Mouse (Mus musculus): ENCODE data around the gene Fus.

The Fus gene

GRCm38 (mm10) chr7:127946470-127947023 is 20.7 kb upstream of the Fus start, which contains the start of gene Prss36:
Prss36 (minus strand) TSS chr7:127946725.
- no peak for DNase-seq

GRCm38 (mm10) chr7:127952864-127953581 is 14.2 kb upstream of the Fus start:
- DNase-seq, result no peak

DNA sequence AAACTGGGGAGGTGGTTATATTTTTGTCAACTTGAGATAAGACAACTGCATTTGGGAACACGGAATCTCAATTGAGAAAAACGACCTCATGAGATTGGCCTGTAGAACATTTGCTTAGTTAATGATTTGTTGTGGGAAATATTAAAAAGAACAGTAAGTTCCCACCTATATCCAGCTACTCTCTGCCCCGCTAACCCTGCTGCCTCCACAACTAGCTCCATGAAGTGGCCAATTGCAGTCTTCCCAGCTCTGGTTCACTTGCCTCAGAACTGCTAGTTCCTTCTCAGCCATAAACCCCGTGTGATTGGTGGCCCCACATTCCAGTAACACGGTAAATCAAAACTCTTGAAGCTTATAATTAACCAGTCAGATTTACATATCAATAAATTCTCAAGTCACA is 7.9 kb upstream of the Fus start:
- DNase-seq, result no peak

GRCm38 (mm10) chr7:127966371-127966918 is 812 bp upstream of the Fus start:
- peak in 1 of 2 experiments; percentile 45 for DNase-seq

DNA sequence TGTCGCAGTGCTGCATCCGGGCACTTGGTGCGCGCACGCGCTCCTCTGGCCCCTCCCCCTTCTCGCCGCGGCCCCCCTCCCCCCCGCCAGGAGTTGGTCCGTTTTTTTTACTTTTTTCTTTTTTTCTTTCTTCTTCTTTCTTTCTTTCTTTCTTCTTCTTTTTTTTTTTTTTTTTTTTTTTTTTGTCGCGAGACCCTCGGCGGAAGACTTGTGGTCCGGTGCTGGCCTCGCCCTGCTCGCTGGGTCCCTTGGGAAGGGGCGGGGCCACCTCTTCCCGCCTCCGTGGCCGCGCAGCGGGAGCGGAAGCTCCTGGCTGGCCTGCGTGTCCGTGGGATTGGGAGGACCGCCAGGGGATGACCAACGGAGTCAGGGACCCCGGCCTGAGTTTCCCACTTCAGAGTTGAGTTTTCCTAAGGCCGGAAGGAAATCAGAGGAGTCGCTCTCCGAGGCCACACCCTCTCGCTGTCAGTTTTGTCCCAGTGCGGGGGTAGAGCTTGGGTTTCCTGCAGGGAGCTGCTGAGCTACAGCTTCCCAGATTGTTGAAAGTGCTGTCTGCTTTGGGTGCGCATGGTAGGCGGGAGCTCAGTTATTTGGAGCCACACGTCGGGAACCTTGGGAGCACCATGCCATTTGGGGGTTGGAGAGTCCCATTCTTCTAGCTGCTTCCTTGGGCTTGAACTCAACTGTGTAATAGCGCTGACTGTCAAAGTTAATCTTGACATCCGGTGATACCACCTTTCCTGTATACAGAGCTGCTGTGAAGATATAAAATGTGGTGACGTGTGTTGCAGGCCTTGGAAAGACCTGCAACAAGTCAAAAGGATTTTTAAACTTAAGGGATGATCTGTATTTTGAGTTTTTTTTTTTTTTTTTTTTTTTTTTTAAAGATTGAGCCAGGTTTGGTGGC is 918 bp downstream of the Fus start:
- DNase-seq, result peak; percentile 88 to 92

GRCm38 (mm10) chr7:127974413-127974930 is 7.2 kb downstream of the Fus start:
- no peak for DNase-seq

DNA sequence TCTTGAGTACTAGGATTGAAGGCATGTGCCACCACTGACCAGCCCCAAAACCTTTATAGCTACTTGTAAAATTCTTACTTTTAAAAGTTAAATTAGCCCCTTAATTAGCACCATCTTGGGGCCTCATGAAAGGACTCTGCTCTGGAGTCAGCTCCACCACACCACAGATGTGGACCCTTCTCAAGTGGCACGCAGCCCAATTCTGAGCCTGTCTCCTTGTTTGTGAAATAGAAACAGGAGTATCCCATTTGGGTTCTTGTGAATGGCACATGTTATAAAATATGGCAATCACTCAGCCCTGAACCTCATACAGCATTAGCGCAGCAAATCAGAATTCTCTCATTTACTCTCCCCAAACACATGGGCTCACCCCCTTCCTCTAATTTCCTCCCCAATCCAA is 11.6 kb downstream of the Fus start:
- no peak for DNase-seq

DNA sequence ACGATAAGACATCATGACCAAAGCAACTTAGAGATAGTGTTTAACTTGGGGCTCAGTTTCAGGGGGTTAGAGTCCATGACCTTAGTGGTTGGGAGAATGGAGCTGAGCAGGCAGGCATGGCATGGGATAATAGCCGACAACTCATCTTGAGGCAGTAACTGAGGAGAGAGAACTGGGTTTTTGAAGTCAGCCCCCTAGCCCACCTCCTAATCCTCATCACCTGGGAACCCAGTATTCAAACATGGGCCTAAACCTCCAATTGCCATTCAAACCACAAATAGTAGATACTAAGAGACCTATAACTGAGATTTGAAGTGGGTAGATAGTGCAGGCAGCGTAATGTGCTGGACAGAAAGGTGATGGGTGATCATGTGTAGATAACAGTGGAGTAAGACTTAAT is 13.3 kb downstream of the Fus start:
- no peak for DNase-seq

DNA sequence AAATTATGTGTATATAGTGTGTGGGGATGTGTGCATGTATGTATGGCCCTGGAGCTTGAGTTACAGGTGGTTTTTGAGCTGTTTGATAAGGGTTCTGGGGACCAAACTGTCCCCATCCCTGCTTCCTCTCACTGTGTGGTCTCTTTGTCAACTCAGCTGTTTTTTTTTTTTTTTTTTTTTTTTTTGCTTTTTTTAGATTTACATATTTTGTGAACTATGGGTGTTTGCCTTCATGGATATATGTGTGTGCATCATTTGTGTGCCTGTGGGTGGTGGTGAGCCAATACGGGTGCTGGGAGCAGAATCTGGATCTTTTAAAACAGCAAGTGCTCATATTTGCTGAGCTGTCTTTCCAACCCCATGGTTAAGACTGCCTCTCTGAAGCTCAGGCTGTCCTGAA is 21.6 kb downstream of the Fus start:
- DNase-seq, result no peak

GRCm38 (mm10) chr7:127991643-127992487 is 24.6 kb downstream of the Fus start:
- DNase-seq, result peak; percentile 87 to 90

DNA sequence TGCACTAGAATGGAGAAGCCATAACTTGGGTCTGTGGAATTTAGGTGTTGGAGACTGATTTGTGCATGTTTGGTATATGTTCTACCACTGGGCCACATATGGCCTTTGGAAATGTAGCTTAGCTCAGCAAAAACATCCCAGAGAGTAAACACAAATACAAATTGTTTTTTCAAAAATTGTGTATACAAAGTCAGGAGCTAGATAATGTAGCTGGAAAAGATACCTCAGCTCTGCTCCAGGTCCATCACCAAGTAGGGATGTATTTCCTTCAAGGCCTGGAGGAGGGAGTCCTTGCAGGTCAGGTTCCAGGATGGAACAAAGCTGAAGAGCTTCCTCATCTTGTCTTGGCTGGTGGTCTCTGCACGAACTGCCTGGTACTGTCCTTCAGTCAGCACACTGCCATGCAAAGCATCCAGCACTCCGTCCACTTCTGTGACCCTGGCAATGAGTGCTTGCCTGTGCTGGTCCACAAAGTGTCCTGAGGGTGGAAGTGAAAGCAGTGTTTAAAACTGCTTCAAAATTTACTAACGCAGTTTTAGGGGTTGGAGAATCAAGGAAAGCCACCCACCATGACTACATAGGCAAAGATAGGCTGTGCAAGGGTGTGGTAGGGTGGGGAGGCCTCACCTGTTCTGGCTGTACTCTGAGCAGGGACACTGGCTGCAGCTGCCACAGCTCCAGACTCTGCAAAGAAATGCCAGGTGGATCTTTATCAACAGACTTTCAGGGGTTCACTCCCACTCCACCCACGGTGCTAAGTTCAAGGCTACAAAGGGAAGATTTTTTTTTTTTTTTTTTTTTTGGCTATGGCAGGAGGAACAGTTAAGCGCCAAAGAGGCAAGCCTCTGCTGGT is 25.5 kb downstream of the Fus start:
- DNase-seq, result no peak

- peak; percentile 30 to 35 for DNase-seq
Measured at GRCm38 (mm10) chr7:127993341-127993977, 26.2 kb downstream of the Fus start, which contains the start of gene Pycard. Pycard (minus strand) TSS chr7:127993867.

DNA sequence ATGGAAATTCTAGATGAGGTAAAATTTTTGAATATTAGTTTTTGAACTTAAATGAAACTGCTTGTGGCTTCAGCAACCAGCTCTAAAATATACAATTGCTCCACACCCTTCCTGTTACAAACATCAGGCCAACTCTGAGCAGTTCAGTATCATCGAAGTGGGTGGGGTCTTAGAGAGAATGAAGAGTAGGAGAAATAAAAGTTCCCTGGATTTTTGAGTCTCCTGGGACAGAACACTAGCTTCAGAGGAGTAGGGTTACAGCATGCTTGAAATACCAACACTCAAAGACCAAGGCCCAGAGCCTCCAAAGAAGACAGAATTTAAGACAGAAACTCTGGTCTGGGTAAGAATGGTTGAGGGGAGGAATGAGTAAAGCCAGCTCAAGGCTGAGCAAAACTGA is 32.2 kb downstream of the Fus start:
- DNase-seq, result no peak

DNA sequence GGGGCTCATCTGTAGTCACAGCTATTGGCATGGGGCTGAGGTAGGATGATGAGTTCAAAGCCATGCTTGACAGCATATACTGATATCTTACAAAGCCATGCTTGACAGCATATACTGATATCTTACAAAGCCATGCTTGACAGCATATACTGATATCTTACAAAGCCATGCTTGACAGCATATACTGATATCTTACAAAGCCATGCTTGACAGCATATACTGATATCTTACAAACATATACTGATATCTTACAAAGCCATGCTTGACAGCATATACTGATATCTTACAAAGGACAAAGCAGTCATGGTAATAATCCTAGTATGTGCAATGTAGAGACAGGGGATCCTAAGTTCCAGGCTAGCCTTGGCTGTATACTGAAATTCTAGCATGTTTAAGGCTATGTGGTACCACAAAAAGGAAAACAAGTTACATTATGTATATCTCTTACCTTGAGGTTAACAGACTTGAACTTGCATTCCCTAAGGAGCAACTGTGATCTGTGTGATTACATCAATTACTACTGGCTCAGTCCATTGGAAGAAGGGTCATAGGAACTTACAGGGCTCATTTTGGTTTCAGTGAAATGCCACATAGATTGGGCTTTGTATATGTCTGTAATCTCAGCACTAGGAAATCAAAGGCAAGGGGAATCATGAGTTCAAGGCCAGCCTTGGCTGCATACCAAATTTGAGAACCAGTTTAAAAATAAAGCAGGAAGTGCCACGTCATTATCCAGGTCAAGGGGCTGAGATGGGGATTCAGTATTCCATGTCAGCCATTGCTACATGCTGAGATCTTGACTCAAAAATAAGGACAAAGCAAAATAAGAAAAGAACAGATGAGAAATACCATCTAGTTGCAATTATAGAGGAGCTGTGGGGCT is 33.1 kb downstream of the Fus start:
- no peak for DNase-seq

DNA sequence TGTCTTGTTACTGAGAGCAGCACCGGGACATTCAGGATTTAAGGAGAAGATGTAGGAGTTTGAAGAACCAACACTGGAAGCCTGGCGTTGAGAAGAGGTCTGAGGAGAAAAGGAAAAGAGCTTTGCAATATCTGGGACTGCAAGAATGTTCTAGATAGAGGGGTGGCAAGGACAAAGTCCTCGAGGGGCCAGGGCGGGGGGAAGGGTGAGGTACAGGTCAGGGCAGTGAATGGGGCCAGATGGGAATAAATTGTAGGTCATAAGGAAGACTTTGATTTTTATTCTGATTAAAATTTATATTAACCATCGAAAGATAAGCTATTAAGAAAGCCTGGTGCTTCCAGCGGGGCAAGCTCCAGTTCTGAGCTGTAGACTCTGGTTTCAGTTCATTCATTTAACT is 35.8 kb downstream of the Fus start:
- DNase-seq, result no peak

DNA sequence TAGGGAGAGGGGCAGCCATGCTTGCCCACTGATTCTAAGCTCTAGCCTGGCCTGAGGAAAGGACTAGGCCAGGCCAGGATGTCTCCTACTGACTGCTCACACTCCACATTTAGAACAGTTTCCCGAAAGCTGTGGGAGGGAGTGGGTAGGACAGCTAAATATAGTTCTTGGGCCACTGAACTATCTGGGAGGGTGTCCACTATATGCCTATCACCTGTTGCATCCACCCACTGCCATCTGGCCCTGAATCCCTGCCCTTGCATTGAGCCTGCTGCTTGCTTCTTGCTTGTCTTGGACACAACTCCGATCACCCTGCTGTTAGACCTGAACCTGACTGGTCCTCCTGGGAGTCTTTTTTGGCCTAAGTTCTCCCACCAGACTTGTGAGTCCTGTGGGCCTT is 36.4 kb downstream of the Fus start, which contains the start of gene Trim72:
Gene Trim72, plus strand, starts transcription at position 262 of the 400 bp plus-strand sequence.
- DNase-seq, result peak; percentile 62 to 68

DNA sequence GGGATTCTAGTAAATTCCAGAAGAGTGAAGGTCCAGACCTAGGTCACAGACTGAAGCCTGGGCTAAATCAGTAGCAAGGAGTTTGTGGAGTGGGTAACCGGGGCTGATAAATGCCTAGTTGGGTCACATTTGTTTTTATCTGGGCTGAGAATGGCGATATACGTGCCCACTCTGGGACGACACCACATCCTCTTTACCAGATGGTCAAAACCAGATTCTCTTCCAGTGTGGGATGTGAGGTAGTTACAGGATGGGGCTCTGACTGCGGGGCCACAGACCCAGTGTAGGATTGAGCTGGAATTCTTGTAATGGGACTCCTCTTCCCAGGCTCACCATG is 36.9 kb downstream of the Fus start:
- DNase-seq, result no peak

- peak; percentile 38 to 40 for DNase-seq
Measured at GRCm38 (mm10) chr7:128004487-128005362, 37.5 kb downstream of the Fus start.
